Mouse (Mus musculus) mature B cell (primary cell): ENCODE results near the gene Taf9.

Experiments
- in situ Hi-C: fragments of 300-500 bp; cut with MboI; formaldehyde crosslinking; loops from 2 replicates; pipeline ENCODE4 v1.14.3; 2019

The Taf9 gene

GRCm38 (mm10) chr13:100651439-100652186 lies at the start of gene Taf9:
Gene Taf9 (plus strand): TSS chr13:100651579.
- in situ Hi-C loops, result no loop called here

DNA sequence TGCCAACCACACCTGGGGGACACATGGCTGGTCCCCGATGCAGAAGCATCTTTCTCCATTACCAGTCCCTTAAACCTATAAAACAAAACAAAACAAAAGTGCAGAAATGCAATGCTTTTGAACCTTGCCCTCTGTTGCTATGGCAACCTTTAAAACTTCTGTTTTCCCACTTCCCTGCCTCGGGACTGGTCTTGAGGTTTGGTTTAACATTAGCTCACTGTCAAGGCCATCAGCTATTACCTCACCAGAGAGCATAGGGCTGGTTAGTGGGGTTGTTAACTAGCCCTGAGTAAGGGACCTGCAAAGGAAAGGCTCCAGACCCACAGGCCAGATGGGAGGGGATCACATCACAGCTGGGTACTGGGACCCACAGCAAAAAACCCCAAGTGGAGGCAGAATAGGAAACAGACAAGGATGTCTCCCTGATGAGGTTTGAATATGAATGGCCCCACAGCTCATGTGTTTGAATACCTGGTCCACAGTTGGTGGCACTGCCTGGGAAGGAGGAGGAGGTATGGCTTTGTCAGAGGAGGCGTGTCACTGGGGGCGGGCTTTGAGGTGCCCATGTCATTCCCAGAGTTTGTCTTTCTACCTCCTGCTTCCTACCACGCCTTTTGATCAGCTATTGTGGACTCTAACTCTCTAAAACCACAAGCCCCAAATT lies 49.0 kb upstream of the Taf9 start:
- in situ Hi-C loops, result no loop called here

- in situ Hi-C loops, result no loop called here
Observed at GRCm38 (mm10) chr13:100603031-100603737, 48.2 kb upstream of the Taf9 start.

- in situ Hi-C loops, result no loop called here
Observed at GRCm38 (mm10) chr13:100603738-100604095, 47.7 kb upstream of the Taf9 start.

DNA sequence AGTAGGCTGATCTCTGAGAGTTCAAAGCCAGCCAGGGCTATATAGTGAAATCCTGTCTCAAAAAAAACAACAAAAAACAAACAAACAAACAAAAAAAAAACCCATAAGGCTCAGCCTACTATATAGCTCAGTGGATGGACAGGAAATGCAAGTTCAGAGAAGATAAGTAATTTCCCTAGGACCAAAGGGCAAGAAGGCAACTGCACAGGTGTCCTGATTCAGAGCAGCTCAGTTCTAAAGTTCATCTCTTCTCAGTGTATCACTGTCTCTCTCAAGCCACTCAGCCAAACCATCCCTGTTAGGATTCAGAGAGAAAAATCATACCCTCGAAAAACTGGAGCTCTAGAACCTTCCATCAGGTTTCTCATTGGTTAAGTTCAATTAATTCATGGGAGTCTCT lies 45.5 kb upstream of the Taf9 start:
- in situ Hi-C loops, result no loop called here

GRCm38 (mm10) chr13:100607756-100608155 lies 43.6 kb upstream of the Taf9 start:
- in situ Hi-C loops, result no loop called here

DNA sequence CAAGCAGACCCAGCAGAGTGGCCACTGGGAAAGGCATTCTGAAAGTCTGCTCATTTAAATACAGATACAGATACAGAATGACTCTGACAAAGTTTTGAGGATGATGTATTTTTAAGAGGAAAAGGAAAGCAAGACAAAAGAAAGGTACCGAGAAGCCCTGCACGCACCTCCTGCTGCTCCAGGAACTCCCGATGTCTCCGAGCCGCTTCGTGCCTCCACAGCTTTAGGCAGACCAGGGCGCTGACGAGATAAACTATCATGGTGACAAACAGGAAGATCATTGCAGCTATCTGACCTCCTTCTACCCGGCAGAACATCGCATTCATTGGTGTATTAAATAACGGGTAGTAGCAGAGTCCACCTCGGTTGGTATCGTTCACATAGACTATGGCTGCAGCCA lies 40.1 kb upstream of the Taf9 start:
- in situ Hi-C loops, result no loop called here

GRCm38 (mm10) chr13:100612251-100612650 lies 39.1 kb upstream of the Taf9 start:
- in situ Hi-C loops, result no loop called here

GRCm38 (mm10) chr13:100612903-100613302 lies 38.5 kb upstream of the Taf9 start:
- in situ Hi-C loops, result no loop called here

- in situ Hi-C loops, result no loop called here
Observed at GRCm38 (mm10) chr13:100616181-100617087, 34.9 kb upstream of the Taf9 start, which contains the start of gene Marveld2. Gene Marveld2 (minus strand): TSS chr13:100616971.

DNA sequence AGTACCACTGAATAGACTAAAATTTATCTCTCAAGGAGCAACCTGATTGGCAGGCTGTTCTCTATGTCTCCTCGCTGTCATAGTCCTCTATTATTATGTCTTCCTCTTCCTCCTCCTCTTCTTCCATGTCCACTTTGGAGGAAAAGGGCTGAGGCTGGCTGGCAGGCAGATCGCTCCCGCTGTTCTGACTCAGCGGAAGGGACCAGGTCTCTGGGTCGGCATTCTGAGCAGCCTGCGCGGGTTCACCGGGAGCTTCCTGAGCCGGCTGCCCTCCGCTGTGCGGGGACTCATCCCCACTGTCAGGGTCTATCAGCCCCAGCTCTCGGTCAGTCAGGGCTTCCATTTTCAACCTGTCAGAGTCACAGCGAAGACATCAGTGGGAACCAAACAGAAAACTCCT lies 33.8 kb upstream of the Taf9 start:
- in situ Hi-C loops, result no loop called here

DNA sequence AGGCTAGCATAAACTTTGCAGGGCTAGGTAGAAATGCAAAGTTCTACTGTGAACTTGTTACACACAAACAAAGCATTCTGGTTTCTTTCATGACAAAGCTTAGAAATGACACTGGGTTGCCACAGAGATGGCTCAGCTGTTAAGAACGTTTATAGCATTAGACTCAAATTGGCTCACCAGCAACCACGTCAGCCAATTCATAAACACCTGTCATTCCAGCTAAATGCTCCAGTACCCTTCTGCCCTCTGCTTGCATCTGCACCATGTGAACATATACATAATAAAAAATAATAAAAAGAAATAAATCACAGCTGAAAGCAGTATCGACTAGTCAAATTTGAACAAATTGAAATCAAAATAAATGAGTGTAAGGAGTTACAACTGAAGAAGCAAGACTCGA lies 29.1 kb upstream of the Taf9 start:
- in situ Hi-C loops, result no loop called here

DNA sequence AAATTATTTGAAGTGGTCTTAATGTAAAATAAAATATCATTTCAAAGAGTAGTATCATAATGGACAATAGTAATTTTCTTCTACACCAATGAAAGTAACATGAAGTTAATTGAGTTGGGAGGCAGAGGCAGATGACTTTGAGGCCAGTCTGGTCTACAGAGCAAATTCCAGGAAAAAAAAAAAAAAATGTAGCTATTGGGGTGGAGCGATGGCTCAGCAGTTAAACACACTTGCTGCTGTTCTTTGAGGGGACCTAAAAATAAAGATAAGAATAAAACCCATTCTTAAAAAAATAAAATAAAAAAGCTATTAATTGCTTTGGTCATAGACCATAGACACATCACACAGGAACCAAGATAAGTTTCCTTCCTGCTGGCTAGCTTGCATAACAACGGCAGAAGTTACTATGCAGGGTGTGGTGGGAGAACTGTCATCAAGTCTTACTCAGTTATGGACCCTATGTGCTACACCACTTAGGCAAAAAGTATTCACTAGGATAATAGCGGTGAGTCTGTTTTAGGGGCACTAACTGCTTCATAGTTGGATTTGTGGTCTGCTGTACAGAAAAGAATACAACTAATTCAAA lies 17.2 kb upstream of the Taf9 start:
- in situ Hi-C loops, result no loop called here

DNA sequence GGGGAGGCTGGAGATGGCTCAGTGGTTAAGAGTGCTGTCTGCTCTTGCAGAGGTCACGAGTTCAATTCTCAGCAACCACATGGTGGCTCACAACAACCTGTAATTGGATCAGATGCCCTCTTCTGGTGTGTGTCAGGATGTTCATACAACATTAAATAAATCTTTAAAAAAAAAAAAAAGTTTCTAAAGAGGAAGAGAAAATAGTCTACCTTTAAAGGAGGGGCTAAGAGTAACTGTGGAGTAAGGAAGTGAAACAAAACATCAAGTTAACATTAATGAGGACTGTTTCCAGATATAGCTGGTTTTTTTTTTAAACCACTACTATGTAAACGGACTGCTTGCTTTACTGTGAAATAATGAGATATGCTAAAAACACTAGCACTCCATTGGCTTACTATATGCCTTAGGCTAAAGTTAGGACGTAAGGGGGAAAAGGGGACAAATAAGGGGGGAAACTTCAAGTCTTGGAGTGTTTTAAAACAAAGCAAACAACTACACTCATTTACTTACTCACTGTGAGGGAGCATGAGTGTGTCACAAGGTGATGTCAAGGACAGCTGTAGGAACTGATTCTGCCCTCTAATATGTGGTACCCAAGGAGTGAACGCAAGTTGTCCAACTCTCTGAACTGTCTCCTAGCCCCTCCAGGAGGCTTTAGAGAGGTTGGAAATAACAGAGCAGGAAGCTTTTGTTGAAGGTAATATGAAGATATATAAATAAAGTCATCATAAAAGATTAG lies 8.7 kb upstream of the Taf9 start:
- in situ Hi-C loops, result no loop called here

DNA sequence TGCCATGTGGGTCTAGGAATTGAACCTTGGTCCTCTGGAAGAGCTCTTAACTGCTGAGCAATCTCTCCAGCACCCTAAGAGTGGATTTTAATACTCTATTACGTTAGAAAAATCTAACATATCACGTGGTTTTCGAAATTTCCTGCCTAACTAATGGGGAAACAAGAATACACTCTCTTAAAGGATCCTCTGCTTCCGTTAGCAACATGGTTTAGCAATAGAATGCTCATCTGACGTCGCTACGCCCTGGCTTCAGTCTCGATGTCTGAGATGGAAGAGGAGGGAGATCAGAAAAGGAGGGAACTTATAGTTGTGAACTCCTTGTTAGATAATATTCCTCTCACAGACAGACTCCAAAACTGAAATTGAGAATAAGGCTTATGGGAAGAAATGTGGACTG lies 3.2 kb upstream of the Taf9 start:
- in situ Hi-C loops, result no loop called here

DNA sequence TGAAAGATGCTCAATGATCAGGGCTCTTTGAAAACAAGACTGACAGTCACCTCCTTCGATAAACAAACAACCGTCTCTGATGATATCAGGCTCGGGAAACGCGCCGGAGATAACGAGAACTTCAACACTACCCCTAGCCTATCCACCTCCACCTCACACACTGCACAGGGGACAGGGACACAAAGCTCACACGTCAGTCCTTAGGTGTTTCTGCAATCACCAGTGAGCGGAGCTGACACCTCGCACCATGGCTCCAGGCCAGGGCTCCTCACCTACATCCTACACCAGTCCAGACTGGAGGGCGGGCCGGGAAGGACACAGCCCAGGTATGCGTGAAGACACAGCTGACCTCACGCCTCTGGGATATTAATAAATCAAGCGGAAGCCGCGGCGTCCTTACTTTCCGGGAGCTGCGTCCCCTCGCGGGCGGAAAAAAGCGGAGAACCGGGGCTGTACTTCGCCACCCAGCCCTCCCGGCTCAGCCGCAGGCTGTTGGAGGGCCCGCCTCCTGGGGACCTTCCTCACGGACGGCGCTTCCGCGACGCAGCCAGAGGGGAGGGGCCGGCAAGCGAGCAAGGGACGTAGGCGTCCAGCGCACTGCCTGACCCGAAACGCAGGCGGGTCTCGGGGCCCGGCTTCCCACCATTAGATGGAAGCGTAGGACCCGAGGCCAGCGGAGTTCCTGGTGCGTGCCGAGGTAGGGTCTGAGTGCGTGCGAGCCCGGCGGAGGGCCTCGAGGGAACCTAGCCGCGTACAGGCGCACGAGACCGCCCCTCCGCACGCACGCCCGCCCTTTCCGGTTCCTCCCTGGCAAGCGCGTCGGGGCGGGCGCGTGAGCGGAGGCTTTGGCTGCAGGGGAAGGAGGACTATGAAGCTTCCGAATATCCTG lies 585 bp upstream of the Taf9 start, which contains the start of the genes Ak6 and Rad17:
Ak6 (plus strand) TSS at position 430 of the 889 bp plus-strand sequence.
Rad17 (minus strand) TSS at position 502 of the 889 bp plus-strand sequence.
- in situ Hi-C loops, result no loop called here

- in situ Hi-C loops, result no loop called here
Observed at GRCm38 (mm10) chr13:100658091-100658490, 6.7 kb downstream of the Taf9 start.

DNA sequence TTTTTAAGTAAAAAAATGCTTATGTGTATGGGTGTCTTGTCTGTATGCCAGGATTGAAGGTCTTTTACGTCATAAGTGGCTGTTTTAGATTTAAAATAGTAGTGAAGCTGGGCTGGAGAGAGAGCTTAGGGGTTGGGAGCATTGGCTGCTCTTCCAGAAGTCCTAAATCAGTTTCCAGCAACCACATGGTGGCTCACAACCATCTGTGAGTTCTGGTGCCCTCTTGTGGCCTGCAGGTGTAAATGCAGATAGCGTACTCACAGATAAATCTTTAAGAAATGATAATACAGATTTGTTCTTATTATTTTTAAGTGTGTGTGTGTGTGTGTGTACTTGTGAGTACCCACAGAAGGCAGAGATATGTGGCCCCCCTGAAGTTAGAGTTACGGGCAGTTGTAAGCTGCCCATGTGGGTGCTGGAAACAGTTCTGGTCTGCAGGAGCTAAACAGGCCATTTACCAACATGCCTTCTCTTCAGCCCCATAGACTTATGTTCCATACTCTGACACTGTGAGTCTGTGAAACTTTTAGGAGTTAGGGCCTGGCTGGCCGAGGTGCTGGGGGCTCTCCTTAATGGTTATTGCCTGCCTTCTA lies 8.6 kb downstream of the Taf9 start:
- in situ Hi-C loops, result no loop called here
